Mouse (Mus musculus) adrenal gland, adult 2 months (tissue): ENCODE results near the gene Foxo3. TPM values are rescaled to one million over a fixed set of nuclear protein-coding genes. Genes with fewer than 3 reads are reported as not detected.

Experiments
- DNase-seq: peaks from one replicate; pipeline ENCODE4 v3.0.0; 2021
- polyA plus RNA-seq: library from polyadenylated mRNA; depleted of rRNA; stranded (reverse); fragments of >200 nt; gene quantifications from 2 replicates; pipeline ENCODE4 v1.2.3, GENCODE M21; 2012
- total RNA-seq, 2 experiments: library from RNA; stranded (reverse); gene quantifications; 2 replicates each; pipeline ENCODE4 v1.2.3; 2021

The Foxo3 gene
- total and polyA plus RNA-seq, 3 experiments: 39.7 to 76.1 (median 55.6) TPM

- no peak for DNase-seq
Observed at GRCm38 (mm10) chr10:42226176-42226575, 50.4 kb downstream of the Foxo3 start.

- no peak for DNase-seq
Observed at GRCm38 (mm10) chr10:42225184-42225935, 51.2 kb downstream of the Foxo3 start.

GRCm38 (mm10) chr10:42221996-42222395 lies 54.6 kb downstream of the Foxo3 start:
- peak; percentile 61 for DNase-seq

GRCm38 (mm10) chr10:42221136-42221891 lies 55.2 kb downstream of the Foxo3 start:
- DNase-seq: peak; percentile 48

- DNase-seq: no peak
Observed at GRCm38 (mm10) chr10:42220418-42220952, 56.1 kb downstream of the Foxo3 start.

GRCm38 (mm10) chr10:42211407-42211806 lies 65.1 kb downstream of the Foxo3 start:
- no peak for DNase-seq

- no peak for DNase-seq
Observed at GRCm38 (mm10) chr10:42210641-42211040, 65.9 kb downstream of the Foxo3 start.

- no peak for DNase-seq
Observed at GRCm38 (mm10) chr10:42209809-42210208, 66.7 kb downstream of the Foxo3 start.

- peak; percentile 44 for DNase-seq
Observed at GRCm38 (mm10) chr10:42207612-42208011, 68.9 kb downstream of the Foxo3 start.

- DNase-seq: no peak
Observed at GRCm38 (mm10) chr10:42204768-42205412, 71.7 kb downstream of the Foxo3 start.

- DNase-seq: no peak
Observed at GRCm38 (mm10) chr10:42203321-42204155, 73.0 kb downstream of the Foxo3 start.

- DNase-seq: no peak
Observed at GRCm38 (mm10) chr10:42202561-42202960, 74.0 kb downstream of the Foxo3 start.

- DNase-seq: peak; percentile 33
Observed at GRCm38 (mm10) chr10:42199472-42199871, 77.1 kb downstream of the Foxo3 start.

GRCm38 (mm10) chr10:42198682-42199081 lies 77.9 kb downstream of the Foxo3 start:
- DNase-seq: no peak

GRCm38 (mm10) chr10:42194784-42195183 lies 81.8 kb downstream of the Foxo3 start:
- DNase-seq: no peak

GRCm38 (mm10) chr10:42193981-42194380 lies 82.6 kb downstream of the Foxo3 start:
- DNase-seq: no peak

GRCm38 (mm10) chr10:42192951-42193350 lies 83.6 kb downstream of the Foxo3 start:
- no peak for DNase-seq

GRCm38 (mm10) chr10:42189674-42190434 lies 86.7 kb downstream of the Foxo3 start:
- peak; percentile 79 for DNase-seq

- no peak for DNase-seq
Observed at GRCm38 (mm10) chr10:42189037-42189436, 87.5 kb downstream of the Foxo3 start.

GRCm38 (mm10) chr10:42188091-42188490 lies 88.5 kb downstream of the Foxo3 start:
- no peak for DNase-seq

GRCm38 (mm10) chr10:42186941-42187401 lies 89.6 kb downstream of the Foxo3 start:
- no peak for DNase-seq
